Mouse (Mus musculus): ENCODE measurements around the gene Pip4p1.

GRCm38 (mm10) chr14:50938940-50939339 is 8.3 kb upstream of the Pip4p1 start:
- no peak for TF ChIP-seq CTCF (IDR thresholded peaks at IDR 0.05; ENCODE audit: low read depth, low read length)
- TF ChIP-seq POLR2A (IDR thresholded peaks at IDR 0.05; ENCODE audit: extremely low read depth, insufficient read depth, low read length), result no peak

Data from liver, adult 2 months (tissue).